Mouse (Mus musculus) embryonic fibroblast, embryonic 13.5 days (primary cell): ENCODE measurements at regions not wholly inside any gene's neighbourhood (a gene's known extent, or its start where the extent isn't known, plus 50 kb on each side); places are given as distances from the start of the nearest gene placed in this dataset.

Experiments
- CTCF ChIP-seq: IDR thresholded peaks from 2 replicates; pipeline ENCODE4 v1.5.1; 2011; ENCODE audit warnings: mild to moderate bottlenecking, control low read depth, low read length, moderate library complexity, borderline replicate concordance; ENCODE audit not compliant: insufficient read depth
- POLR2A ChIP-seq: IDR thresholded peaks from 2 replicates; pipeline ENCODE4 v1.6.1; 2011; ENCODE audit warnings: low read depth, mild to moderate bottlenecking, control low read depth, low read length, moderate library complexity

GRCm38 (mm10) chr16:30008451-30009357 is 55.5 kb upstream of the Hes1 start:
- TF ChIP-seq CTCF: no peak
- no peak; the same call in 1 of the 2 replicates for TF ChIP-seq POLR2A
